Mouse (Mus musculus): ENCODE data around the gene Deaf1.

The Deaf1 gene

DNA sequence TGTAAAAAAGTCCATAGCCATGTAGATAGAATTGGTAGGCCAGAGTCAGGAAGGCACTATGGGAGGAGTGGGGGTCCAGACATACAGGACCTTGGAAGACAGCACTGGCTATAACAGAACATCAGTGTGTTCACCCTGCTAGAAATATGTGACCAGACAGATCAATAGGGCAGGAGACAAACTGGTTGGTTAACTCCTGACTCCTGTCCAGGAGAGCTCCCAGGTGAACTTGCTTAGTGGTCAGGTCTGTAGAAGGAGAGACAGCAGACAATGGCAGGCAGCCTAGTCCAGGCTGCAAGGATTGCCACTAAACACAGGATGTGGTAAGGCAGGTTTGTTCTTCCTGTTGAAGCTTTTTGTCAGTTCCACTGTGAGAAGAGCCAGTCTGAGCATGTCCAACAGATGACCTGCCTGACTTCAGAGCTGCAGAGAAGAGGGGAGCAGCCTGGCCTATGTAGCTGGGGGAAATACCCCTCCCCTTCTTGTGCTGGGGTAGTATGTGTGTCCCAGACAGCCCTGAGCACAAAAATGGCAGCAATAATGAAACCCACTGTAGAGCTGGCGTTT is 24.7 kb downstream of the Deaf1 start:
- in situ Hi-C loops (cut with MboI; ENCODE audit: unreplicated experiment in 2 of 2) = no loop called here

DNA sequence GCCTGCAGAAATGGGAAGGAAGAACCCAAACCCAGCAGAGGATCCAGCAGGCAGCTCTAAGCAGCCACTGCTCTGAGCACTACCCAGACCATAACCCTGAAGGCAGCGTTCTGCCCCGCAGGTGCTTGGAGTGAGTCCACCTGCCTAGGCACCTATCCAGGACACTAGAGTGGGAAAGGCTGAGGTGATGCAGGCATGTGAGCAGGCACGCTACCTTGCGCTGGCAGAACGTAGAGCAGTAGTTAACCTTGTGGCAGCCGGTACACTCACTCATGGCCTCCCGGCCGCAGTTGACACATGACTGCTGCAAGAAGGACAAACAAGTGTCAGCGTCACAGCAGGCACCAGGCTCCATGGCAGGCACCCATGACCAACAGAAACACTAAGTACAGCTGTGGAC is 26.1 kb downstream of the Deaf1 start:
- in situ Hi-C loops (cut with MboI; ENCODE audit: unreplicated experiment in 2 of 2) = no loop called here

DNA sequence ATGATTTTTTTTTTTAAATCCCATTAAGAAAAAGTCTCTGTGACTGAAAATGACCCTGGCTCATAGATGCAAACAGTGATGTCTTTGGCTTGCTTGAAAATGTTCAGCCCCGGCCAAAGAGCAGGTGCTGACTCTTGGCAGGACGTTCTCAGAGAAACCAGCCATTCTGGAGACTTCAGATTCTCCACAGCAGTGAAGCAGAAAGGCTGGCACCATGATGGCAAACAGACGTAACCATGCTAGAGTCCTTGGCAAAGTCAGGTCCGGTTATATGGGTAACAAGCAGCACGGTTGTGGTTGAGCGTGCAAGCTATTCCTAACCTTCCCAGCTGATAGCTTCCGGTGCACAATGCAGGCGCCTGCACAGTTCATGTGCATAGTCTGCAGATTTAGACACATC is 28.3 kb downstream of the Deaf1 start:
- in situ Hi-C loops (cut with MboI; ENCODE audit: unreplicated experiment in 2 of 2) = no loop called here

DNA sequence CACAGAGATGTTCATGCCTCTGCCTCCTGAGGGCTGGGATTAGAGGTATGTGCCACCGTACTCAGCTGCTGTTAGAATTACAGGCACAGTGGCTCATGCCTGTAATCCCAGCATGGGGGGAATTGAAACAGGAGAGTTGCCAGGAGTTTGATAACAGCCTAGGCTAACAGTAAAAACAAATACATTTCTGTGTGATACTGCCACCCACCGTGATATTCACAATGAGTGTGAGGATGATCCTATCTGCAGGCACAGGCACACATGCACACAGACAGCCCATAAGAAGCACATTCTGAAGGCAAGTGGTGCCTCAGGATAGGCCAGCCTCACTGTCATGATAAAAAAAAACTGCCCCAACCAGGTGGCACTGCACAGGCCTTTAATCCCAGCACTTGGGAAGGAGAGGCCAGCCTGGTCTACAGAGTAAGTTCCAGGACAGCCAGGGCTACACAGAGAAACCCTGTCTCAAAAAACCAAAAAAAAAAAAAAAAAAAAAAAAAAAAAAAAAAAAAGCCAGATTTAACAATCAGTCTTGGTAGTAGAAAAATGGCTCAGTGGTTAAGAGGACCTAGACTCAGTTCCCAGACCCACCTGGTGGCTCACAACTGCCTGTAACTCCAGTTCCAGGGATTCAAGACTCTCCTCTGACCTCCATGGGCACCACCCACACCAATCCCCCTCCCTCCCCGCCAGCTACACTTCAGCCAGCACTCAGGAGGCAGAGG is 29.4 kb downstream of the Deaf1 start:
- in situ Hi-C loops (cut with MboI; ENCODE audit: unreplicated experiment in 2 of 2) = no loop called here

DNA sequence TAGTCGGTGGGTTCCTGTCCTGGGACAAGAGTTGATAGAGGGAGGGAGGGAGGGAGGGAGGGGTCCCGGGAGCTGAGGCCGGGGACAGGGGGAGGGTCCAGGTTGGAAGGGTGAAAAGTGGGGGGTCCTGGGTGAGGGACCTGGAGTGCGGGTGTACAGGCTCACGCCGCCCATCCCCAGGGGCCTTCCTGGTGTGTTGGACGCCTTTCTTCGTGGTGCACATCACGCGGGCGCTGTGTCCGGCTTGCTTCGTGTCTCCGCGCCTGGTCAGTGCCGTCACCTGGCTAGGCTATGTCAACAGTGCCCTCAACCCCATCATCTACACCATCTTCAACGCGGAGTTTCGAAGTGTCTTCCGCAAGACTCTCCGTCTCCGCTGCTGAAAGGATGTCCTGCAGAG is 33.0 kb downstream of the Deaf1 start:
- in situ Hi-C loops (cut with MboI; ENCODE audit: unreplicated experiment in 2 of 2) = no loop called here

DNA sequence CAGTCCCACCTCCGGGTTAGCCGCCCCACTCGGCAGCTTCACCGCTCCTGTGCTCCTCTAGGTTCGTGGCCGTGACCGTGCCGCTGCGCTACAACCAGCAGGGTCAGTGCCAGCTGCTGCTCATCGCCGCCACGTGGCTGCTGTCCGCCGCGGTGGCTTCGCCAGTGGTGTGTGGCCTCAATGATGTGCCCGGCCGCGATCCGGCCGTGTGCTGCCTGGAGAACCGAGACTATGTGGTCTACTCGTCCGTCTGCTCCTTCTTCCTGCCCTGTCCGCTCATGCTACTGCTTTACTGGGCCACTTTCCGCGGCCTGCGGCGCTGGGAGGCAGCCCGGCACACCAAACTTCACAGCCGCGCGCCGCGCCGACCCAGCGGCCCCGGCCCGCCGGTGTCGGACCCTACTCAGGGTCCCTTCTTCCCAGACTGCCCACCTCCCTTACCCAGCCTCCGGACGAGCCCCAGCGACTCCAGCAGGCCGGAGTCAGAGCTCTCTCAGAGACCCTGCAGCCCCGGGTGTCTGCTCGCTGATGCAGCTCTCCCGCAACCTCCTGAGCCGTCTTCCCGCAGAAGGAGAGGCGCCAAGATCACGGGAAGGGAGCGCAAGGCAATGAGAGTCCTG is 33.5 kb downstream of the Deaf1 start:
- in situ Hi-C loops (cut with MboI; ENCODE audit: unreplicated experiment in 2 of 2) = no loop called here

DNA sequence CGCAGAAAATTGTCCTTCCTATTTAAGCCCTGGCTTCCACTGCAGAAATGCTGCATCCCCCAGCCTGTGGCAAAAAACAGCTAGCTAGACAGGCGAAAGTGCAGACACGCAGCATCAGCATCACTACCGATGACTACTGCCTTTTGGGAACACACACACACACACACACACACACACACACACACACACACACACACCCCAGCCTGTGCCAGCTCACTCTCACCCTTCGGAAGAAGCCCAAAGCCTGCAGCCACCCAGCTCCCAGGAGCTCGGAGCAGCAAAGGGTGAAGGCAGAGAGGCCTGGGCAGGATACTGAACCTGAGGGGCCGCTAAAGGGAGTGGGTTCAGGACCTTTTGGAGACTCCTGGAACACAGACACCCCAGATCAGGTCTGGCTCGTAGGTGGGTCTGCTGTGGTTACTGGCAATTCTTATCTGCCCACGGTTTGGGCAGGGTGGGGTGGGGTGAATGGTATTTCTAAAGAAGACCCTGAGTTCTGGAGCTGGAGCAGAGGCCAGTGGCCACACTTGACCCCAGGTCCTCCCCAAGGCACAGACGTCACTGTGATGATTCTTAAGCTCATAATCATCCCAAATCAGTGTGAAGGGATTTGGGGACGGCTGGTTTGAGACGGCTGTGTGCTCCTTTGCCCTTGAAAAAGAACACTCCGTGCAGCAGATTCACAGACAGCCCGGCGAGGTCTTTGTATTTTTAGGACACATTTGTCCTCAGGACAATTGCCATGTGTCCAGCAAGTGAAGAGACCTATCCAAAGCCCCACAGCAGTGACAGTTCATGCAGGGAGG is 34.7 kb downstream of the Deaf1 start:
- in situ Hi-C loops (cut with MboI; ENCODE audit: unreplicated experiment in 2 of 2) = no loop called here

DNA sequence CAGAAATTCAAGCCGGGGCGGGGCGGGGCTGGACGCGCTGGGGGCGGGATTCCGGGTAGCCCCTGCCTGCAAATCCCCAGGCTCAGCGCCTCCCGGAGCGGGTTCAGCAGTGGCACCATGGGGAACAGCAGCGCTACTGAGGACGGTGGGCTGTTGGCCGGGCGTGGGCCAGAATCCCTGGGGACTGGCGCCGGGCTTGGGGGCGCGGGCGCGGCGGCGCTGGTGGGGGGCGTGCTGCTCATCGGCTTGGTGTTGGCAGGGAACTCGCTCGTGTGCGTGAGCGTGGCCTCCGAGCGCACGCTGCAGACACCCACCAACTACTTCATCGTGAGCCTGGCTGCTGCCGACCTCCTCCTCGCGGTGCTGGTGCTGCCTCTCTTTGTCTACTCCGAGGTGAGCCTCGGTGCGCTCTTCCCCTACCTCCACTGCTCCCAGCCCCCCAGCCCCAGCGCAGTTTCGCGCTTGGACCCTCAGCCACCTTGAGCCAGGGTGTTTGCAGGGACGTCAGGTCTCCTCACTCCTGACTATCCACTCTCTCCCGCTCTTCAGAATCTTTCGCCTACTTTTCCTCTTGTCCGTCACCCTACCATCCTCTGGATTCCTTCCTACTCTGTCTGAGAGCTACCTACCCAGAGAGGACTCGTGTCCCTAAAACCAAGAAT is 35.4 kb downstream of the Deaf1 start, which contains the start of gene Drd4:
Gene Drd4, plus strand, starts transcription at position 86 of the 662 bp plus-strand sequence.
- in situ Hi-C loops (cut with MboI; ENCODE audit: unreplicated experiment in 2 of 2) = no loop called here

DNA sequence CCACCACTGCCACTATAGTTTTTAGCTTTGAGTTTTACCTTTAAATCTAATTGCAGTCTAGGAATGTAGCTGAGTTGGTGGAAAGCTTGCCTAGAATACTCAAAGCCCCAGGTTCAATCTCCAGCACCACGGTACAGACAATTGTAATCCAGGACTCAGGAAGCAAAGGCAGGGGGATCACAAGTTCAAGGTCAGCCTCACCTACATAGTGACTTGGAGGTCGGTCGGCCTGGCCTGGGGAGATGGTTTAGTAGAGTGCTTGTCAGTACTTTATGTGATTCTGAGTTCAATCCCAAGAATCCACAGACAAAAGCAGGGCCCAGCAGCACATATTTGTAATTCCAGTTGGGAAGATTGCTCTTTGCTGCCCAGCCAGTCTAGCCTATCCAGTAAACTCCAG is 39.4 kb downstream of the Deaf1 start:
- in situ Hi-C loops (cut with MboI; ENCODE audit: unreplicated experiment in 2 of 2) = no loop called here

DNA sequence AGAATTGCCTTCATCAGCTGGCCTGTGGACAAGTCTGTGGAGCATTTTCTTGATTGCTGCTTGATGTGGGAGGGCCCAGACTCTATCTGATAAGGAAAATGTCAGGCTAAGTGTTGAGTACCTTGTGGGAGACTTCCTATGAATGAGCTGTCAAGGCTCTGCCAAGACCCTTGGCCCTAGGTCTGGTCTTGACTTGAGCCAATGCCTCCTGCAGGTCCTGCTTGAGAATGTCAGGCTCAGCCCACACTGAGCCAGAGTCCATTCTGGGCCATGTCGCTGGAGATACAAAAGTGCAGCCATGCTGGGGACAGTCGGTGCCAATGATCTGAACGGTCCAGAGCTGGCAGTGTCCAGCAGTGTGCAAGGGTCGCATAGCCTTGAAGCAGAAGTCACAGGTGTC is 44.7 kb downstream of the Deaf1 start:
- in situ Hi-C loops (cut with MboI; ENCODE audit: unreplicated experiment in 2 of 2) = no loop called here

DNA sequence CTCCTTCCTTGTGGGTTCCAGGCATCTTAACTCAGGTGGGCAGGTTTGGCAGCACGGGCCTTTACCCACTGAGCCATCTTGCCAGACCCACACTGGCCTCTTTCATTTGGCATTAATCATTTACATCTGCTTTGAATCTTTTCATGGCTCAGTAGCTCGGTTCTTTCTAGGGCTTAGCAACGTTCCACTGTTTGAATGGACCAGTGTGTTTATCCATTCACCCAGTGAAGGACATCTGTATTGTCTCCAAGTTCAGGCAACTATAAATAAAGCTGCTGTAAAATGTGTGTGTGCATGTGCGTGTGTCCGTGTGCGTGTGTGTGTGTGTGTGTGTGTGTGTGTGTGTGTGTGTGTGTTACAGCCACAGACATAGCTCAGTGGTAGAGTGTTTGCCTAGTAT is 46.0 kb downstream of the Deaf1 start:
- in situ Hi-C loops (cut with MboI; ENCODE audit: unreplicated experiment in 2 of 2) = no loop called here

DNA sequence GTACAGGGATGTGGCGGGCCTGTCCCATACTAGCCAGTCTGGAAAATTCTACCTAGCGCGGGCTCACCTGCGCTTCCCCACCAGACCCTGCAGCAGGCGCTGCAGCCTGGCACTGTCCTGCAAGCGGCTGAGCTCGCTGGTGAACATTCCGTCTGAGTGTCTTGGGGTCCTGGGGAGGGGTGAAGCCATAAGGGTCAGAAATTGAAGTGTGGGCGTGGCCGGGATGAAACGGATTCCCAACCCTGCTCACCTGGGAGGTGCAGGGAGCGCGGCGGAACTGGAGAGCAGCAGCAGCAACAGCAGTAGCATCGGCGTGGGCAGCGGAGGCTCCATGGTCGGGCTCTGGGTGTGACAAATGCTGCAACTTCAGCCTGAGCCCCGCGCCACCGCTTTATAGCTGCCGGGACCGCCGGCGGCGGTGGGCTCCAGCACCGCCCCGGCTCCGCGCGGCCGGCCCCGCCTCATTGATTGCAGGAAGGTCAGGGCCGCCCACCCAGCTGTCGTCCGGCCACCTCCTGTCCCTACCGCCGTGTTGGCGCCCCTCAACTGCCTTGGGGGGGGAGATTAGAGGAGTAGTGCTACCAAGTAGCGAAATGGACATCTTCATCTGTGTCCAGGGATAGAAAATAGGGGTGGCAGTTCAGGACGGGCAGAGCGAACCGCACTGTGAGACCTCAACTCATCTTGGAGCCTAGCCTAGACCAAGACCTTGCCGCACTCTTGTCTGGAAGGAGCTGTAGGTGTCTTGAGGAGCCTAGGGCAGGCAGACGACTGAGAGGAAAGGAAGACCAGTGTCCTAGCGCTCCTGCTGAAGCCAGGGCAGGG is 48.5 kb downstream of the Deaf1 start, which contains the start of gene Sct:
Gene Sct, minus strand, starts transcription at position 368 of the 825 bp plus-strand sequence.
- in situ Hi-C loops (cut with MboI; ENCODE audit: unreplicated experiment in 2 of 2) = no loop called here

DNA sequence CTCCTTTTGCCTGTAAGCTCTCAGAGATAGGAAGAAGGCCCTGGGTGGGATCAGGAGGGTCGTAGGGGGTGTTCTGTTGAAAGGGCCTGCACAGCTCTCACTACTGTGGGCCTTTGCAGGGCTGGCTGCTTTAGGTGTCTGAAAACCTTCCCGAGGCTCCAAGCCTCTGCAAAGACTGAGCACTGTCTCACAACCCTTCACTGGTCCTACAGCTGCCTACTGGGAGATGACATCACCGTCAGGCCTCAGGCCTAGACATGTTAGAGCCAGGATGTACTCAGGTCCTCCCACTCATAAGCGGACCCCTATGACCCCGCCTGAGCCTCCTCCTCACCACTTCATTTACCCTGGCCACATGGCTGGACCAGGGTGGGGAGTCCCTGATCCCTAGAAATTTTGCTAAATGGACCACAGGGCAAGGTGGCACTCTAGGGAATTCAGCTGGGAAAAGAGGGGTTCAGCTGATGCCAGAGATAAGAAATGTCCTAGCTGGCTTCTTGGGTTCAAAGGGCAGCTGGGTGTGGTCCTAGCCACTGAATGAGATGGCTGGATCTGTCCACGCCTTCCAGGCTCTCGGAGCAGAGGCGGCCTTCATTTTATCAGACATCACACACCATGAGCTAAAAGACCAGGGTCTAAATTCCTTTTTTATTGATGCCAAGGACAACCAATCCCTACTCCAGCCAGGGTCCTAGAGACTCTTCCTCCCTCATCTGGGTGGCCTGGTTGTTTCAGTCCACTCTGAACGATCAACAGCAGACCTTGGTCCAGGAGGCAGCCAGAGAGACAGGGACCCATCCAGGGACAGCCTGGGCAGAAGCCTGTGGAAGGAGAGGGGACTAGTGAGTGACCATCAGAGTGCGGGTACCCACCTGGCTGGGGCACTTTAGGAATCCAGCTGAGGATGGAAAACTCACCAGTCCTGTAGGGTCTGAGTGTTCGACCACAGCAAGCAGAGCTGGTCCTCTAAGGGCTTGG is 49.5 kb downstream of the Deaf1 start:
- in situ Hi-C loops (cut with MboI; ENCODE audit: unreplicated experiment in 2 of 2) = no loop called here

DNA sequence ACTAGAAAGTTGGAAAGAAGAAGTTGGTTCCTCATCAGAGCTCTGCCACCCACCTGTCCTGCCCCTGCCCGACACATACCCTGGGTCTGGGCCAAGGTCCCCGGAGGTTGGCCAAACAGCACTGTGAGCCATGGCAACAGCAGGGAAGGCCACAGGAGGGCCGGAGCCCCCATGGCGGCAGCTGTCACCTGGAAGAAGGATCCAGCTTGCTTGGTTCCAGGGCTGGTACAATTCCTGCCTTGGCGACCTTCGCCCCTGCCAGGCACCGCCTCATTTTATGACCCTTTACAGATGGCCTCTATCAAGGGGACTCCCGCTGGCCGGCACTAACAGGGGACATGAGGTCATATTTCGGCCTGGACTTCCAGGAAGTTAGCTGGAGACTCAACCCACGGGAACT is 50.9 kb downstream of the Deaf1 start, which contains the start of gene Cdhr5:
Gene Cdhr5, minus strand, starts transcription at position 241 of the 400 bp plus-strand sequence.
- in situ Hi-C loops (cut with MboI; ENCODE audit: unreplicated experiment in 2 of 2) = no loop called here

DNA sequence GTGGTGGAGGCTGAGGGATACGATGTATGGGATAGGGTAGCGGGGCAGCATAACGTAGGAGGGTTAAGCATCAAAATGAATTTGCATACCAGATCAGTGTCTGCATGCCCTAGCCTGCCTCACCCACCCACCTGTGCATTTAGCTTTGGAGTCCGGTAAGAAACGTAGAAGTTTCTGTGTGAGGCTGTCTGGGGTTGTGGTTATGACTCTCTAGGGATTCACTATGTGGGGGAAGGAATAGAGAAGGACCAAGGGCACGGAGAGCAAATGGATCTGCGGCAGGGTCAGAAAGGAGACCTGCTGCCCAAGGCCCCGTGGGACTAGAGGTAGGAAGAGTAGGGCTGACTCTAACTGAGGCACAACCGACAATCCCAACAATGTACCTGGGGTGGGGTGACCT is 52.1 kb downstream of the Deaf1 start:
- in situ Hi-C loops (cut with MboI; ENCODE audit: unreplicated experiment in 2 of 2) = no loop called here

DNA sequence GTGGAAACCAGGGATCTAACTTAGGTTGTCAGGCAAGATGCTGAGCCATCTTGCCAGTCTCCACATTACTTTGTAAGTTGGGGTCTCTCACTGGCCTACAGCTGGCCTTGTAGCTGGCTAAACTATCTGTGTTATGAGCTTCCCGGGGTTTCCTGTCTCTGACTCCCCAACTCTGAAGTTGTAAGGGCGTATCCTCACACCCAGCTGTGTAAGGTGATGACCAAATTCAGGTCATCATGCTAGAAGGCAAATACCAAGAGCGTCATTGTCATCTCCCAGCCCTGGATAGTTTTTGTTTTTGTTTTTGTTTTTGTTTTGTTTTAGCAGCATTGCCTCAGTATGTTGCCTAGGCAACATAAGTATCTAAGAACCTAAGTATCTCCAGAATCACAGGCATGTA is 56.9 kb downstream of the Deaf1 start:
- in situ Hi-C loops (cut with MboI; ENCODE audit: unreplicated experiment in 2 of 2) = loop anchor here in 1 of 2 experiments (5.0 kb wide), 1 partner anchor 47 kb away; no protein-coding TSS in a partner anchor

DNA sequence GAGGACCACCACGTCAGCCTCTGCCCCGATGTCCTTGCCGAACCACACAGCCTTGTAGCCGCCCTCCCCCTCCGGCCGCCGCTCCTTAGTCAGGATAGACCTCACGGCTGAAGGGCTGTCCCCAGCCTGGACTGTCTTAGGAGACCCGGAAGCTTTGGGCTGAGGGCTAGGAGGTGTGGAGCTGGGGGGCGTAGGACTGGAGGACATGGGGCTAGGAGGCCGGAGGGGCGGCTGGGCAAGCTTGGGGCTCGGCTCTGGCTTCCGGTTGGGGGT is 58.3 kb downstream of the Deaf1 start:
- in situ Hi-C loops (cut with MboI; ENCODE audit: unreplicated experiment in 2 of 2) = loop anchor here (5.0 to 10.0 kb wide), 3 partner anchors 46 to 96 kb away; no protein-coding TSS in a partner anchor

DNA sequence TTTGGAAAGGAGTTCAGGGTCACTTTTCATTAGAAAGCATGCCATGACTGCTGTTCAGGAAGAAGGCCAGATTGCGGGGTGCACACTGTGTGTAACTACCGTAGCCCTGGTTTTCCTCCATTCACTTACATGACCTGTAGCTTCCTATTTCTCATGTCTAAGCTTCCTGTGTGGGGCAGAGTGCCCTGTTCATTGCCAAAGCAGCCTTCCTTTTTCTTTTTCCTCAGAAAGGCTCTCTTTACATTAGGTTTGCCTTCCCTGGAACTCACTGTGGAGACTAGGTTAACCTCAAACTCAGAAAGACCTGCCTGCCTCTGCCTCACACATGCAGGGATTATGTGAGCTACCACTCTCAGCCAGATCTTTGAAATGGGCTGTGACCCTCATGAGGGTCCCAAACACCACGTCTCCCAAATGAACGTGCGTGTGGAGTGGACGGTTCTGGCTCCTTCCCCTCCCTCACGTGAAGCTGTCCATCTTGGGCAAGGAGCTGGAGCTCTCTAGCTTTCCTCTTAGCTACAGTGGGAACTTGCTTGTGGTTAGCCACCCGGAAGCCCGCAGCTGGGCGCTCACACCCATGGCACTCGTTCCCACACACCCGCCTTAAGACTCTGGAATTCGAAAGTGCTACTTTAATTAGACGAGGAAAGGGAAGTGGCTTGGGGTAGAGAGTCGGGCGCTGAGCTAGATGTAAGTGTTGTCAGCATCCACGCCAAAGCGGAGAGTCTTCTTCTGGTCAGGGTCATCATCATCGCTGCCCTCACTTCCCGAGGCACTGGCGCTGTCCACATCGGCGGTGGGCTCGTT is 58.8 kb downstream of the Deaf1 start:
- in situ Hi-C loops (cut with MboI; ENCODE audit: unreplicated experiment in 2 of 2) = loop anchor here (5.0 to 10.0 kb wide), 3 partner anchors 46 to 96 kb away; no protein-coding TSS in a partner anchor

Measured in v-Abl transformed pro-B cells (cell line).